Mouse (Mus musculus) megakaryocyte, embryonic 14.5 days (primary cell): ENCODE data around the gene Wdr6. TPM values are rescaled to one million over a fixed set of nuclear protein-coding genes. Genes with fewer than 3 reads are reported as not detected.

Experiments used
- H3K27me3 ChIP-seq: replicated peaks from 2 replicates; pipeline ENCODE3; 2012; ENCODE audit warnings: inconsistent platforms
- H3K36me3 ChIP-seq: replicated peaks from 2 replicates; pipeline ENCODE3; 2012; ENCODE audit warnings: low read length, inconsistent platforms, mixed read lengths
- H3K4me1 ChIP-seq: 2 replicates; pipeline ENCODE4 v1.6.1; 2012; ENCODE audit warnings: inconsistent platforms
- H3K4me3 ChIP-seq: replicated peaks from 2 replicates; pipeline ENCODE3; 2012; ENCODE audit warnings: moderate library complexity, mild to moderate bottlenecking, inconsistent platforms
- H3K9me3 ChIP-seq: 2 replicates; pipeline ENCODE4 v1.6.1; 2012; ENCODE audit warnings: inconsistent platforms
- FLI1 ChIP-seq: IDR thresholded peaks from 2 replicates; pipeline ENCODE4 v1.6.1; 2012; ENCODE audit warnings: low read length, inconsistent platforms, mixed read lengths
- GATA1 ChIP-seq: IDR thresholded peaks from 3 replicates; pipeline ENCODE4 v1.6.1; 2012; ENCODE audit warnings: mixed read lengths, low read length, inconsistent platforms, borderline replicate concordance
- polyA plus RNA-seq: library from polyadenylated mRNA; stranded (reverse); fragments of >175 nt; gene quantifications from 2 replicates; pipeline ENCODE4 v1.2.3, GENCODE M21; 2012; ENCODE audit warnings: low replicate concordance; ENCODE audit not compliant: insufficient read depth

The Wdr6 gene
- polyA plus RNA-seq, 1 experiment: 4.8 TPM

DNA sequence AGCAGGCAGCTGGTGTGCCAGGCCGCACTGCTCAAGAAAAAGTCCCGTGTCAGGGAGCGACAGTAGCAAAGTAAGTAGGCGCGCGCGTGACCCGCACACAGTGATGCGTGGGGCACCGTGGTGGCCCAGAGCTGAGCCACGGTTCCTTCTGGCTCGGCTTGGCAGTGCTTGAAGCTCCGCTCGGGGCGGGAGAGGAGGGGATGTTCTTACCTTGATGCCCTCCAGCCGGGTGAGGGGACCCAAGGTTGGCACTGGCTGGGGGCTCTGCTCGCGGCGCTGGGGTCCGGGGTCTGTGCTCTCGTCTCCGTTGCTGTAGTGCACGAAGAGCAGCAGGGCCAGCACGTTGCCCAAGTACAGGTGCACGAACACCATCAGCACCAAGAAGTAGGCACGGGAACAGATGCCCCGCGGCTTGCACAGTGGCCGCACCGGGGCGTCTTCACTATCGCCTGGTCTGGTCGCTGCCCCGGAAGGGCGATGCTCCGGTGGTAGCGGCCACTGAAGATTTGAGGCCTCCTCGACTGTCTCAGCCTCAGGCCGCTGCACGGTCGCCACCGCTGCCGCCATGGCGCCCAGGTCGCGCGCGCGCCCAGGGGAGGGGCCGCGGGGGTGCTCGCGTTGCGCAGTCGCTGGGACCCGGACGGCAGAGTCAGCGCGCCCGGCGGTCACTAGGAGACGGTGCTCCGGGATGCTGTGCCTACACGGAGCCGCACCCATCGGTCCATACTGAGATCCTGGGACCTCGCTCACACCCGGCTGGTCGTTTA is 18.6 kb upstream of the Wdr6 start, which contains the start of gene P4htm:
TSS of gene P4htm (minus strand) at position 670 of the 767 bp plus-strand sequence.
- Histone ChIP-seq H3K4me3 (peak within 1 kb of the TSS; percentile 93), H3K4me1 (peaks cover 33% of the 10 kb centered on the region), H3K9me3 (no peaks in the 10 kb centered on the region), H3K36me3 (peaks cover 13% of the 10 kb centered on the region), H3K27me3 (peaks cover 7% of the 10 kb centered on the region)
- TF ChIP-seq GATA1 (no peak), FLI1 (no peak)

DNA sequence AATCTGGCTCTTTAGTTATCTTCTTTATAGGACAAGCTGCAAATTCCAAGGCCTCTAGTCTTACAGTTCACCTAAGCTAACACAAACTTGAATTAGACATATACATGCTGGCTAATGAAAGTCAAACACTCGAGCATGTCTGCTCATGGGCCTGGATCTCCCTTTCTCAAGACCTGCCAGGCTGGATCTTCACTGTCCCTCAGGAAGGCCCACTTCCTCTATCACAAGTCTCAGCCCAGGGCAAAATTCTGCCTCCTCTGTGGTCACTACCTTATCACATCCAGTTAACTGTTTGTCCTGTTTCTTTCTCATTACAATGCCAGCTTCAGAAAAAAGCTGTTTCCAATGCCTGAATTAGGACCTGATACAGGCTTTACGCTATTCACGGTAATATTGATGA is 15.8 kb upstream of the Wdr6 start:
- H3K9me3 ChIP-seq: no peaks in the 10 kb centered on the region
- no peak overlapping the region for H3K4me3 ChIP-seq
- H3K36me3 ChIP-seq: peaks cover 4% of the 10 kb centered on the region
- H3K4me1 ChIP-seq: peaks cover 34% of the 10 kb centered on the region
- TF ChIP-seq GATA1: no peak
- TF ChIP-seq FLI1: no peak
- peaks cover 7% of the 10 kb centered on the region for H3K27me3 ChIP-seq

DNA sequence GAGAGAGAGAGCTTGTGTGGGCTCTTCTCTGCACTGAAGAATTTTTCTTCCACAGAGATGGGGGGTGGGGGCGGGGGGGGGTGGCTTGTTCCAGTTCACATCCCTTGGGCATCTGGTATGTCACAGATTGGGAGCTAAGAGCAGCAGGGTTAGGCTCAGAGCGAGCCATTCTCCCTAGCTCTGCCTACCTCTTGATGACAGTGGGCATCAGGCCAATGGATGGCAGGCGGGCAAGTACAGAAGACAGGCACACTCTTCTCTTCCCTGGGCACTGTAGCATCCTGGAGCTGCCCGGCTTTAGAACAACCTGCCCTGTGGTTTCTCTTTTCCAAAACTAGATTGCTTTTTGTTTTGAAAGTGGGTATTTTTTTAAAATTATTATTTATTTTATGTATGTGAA is 12.9 kb upstream of the Wdr6 start:
- Histone ChIP-seq H3K36me3 (peaks cover 4% of the 10 kb centered on the region), H3K4me1 (peaks cover 43% of the 10 kb centered on the region), H3K27me3 (no peaks in the 10 kb centered on the region), H3K9me3 (no peaks in the 10 kb centered on the region), H3K4me3 (no peak overlapping the region)
- TF ChIP-seq GATA1 (no peak), FLI1 (no peak)

DNA sequence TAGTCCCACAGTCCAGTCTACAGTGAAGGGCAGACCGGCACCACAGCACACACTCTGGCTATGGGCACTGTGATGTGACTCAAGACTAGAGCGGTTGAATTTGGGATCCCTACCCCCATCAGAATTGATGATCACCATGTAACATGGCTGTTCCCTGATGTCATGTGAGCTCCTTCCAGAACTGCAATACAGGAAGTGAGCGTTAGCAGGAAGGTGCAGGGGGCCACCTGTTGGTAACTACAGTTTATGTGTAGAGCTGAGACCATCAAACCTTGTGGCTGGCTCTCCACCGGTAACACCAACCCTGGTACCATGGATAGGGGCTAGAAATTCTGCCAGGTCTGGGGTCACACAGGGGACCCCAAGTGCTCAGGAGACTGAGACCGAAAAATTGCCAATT is 10.7 kb upstream of the Wdr6 start:
- TF ChIP-seq GATA1 (no peak), FLI1 (no peak)
- H3K36me3 ChIP-seq: peaks cover 4% of the 10 kb centered on the region
- peaks cover 39% of the 10 kb centered on the region for H3K4me1 ChIP-seq
- H3K9me3 ChIP-seq: no peaks in the 10 kb centered on the region
- H3K27me3 ChIP-seq: no peaks in the 10 kb centered on the region
- no peak overlapping the region for H3K4me3 ChIP-seq

DNA sequence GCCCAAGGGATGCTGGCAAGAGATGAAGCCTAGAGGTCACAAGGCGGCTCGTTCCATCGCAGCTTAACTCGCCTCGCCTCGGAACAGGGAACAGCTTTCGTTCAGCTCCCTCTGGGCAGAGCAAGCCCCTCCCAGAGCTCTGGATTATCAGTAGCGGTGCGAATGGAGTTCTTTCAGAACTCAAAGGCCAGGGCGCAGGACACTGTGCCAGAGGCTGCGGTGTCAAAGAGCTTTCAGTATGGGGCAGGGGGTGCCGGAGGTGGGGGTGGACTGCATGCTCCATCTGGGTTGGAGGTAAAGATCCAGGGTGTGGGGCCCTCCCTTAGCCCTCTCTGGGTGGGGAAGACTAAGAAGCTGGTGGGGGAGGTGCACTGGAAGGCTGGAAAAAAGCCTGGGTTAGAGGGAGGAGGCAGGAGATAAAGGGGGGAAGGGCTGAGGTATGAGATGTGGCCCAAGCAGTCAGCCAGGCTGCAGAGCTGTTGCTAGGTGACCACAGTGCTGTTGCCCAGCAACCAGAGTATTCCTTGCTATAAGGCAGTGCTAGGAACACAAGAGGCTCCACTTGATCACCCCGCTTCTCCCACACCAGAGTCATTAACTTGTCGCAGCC is 9.1 kb upstream of the Wdr6 start:
- TF ChIP-seq FLI1 (no peak), GATA1 (no peak)
- H3K36me3 ChIP-seq: no peaks in the 10 kb centered on the region
- H3K9me3 ChIP-seq: no peaks in the 10 kb centered on the region
- H3K27me3 ChIP-seq: no peaks in the 10 kb centered on the region
- no peak overlapping the region for H3K4me3 ChIP-seq
- peaks cover 47% of the 10 kb centered on the region for H3K4me1 ChIP-seq

DNA sequence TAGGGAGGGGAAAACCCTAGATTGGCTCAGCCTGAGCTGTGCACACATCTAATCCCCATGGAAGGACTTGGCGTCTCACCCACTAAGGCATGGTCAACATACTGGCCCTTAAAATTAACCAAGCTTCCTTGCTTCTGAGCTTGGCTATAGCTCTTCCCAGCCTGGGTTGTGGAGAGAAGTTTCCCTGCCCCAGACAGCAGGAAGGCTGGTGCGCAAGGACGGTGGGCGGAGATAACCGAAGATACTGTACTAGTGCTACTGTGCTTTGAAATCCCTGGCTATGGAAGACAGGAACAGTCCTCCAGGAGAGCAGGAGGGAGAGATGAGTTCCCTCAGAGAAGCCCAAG is 778 bp upstream of the Wdr6 start:
- no peaks in the 10 kb centered on the region for H3K27me3 ChIP-seq
- no peaks in the 10 kb centered on the region for H3K9me3 ChIP-seq
- TF ChIP-seq GATA1: no peak
- no peak for TF ChIP-seq FLI1
- H3K4me3 ChIP-seq: peak overlapping the region; percentile 96
- H3K36me3 ChIP-seq: peaks cover 26% of the 10 kb centered on the region
- H3K4me1 ChIP-seq: peaks cover 75% of the 10 kb centered on the region

DNA sequence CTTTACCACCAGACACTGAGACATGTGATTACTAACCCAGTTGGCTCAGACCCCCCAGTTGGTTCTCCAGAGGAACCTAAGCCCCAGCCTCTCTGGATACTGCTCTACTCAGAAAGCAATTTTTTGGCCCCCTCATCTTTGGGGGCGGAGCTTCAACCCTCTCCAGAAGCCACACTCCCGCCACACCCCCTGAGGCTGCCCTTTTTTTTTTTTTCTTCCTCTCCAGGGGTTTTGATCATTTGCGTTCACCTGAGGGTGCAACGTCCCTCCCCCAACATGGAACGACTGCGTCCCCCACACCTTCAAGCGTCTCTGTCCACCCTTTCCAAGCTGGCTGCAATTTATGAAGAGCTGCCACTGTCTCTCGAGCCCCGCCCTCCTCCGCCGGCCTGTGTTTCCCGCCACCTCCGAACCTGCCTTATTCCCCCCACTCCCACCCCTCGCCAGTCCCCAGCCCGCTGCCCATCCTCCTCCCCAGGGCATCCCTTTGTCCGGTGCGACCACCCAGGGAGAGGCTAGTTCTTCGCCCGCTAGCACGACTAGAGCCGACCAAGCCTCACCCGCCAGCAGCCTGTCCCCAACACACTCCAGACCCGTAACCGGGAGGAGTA is 500 bp downstream of the Wdr6 start:
- peak overlapping the region; percentile 96 for H3K4me3 ChIP-seq
- TF ChIP-seq FLI1 (no peak), GATA1 (no peak)
- H3K27me3 ChIP-seq: no peaks in the 10 kb centered on the region
- H3K4me1 ChIP-seq: peaks cover 78% of the 10 kb centered on the region
- no peaks in the 10 kb centered on the region for H3K9me3 ChIP-seq
- H3K36me3 ChIP-seq: peaks cover 39% of the 10 kb centered on the region

DNA sequence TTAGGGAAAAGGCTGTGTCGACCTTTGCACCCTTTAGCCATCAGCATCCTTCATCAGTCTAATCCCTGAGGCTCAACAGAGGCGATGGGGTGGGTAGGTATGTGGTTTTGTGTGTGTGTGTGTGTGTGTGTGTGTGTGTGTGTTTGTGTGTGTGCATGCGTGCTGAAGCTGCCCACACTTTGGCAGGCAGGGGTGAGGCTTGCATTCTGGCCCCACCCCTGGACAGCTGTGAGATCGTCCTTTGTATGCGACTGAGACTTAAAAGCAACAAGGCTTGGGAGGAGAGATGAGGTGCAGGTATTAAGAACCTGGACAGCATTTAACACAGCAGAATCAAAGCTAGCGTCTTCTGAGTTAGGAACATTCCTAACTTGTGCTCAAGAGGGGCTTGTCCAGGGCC is 1.5 kb downstream of the Wdr6 start:
- H3K27me3 ChIP-seq: no peaks in the 10 kb centered on the region
- peaks cover 49% of the 10 kb centered on the region for H3K36me3 ChIP-seq
- H3K9me3 ChIP-seq: no peaks in the 10 kb centered on the region
- no peak overlapping the region for H3K4me3 ChIP-seq
- H3K4me1 ChIP-seq: peaks cover 78% of the 10 kb centered on the region
- TF ChIP-seq GATA1 (no peak), FLI1 (no peak)

DNA sequence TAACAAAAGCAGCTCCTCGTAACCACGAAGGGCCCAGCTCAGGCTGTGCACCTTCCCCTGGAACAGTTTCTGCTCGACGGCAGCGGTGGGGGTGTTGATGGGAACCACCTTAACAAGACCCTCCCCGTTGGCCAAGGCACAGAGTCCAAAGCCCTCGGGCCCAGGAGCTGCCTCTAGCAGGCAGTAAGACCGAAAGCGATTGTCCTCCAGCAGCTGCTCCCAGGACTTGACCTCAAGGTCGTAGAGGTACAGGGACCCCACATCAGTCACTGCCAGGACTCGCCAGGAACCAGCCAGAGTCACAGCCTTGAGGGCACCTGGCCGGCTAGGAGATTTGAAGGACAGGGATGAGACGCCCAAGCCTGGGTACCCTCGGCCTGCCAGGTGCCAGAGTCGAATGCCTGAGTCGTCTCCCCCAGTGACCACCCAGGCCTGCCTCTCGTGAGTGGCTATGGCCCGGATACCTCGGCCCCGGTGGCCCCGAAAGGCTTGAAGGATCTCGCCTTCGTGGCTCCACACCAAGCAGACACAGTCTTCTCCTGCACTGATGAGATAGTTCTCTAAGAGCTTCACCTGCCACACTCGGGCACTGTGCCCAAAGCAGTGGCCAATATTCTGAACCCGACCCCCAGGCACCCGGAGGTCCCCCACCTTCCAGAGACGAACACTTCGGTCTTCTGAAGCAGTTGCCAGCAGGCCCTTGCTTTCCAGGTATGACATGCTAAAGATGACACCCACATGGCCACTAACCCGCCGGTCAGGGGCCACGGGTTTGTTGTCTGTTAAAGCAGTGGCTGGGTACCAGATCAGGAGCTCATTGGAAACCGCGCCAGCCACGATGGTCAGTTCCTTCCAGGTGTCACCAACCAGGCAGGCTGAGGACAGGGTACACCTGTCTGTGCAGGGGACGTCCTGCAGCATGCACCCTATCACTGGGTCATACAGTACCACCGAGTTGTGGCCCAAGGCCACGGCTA is 2.9 kb downstream of the Wdr6 start:
- peaks cover 85% of the 10 kb centered on the region for H3K4me1 ChIP-seq
- TF ChIP-seq FLI1 (no peak), GATA1 (no peak)
- H3K9me3 ChIP-seq: no peaks in the 10 kb centered on the region
- H3K27me3 ChIP-seq: no peaks in the 10 kb centered on the region
- H3K4me3 ChIP-seq: peak overlapping the region; percentile 23
- H3K36me3 ChIP-seq: peaks cover 63% of the 10 kb centered on the region
